Mouse (Mus musculus): ENCODE measurements around the gene Sv2c. TPM values are rescaled to one million over a fixed set of nuclear protein-coding genes. Genes with fewer than 3 reads are reported as not detected.
"Not testable (repeated sequence)": the region's sequence is repeated elsewhere in the genome, so short reads cannot be mapped to it uniquely, and the experiment has no call there.

Gene Sv2c
- polyA plus RNA-seq, 1 experiment from 2014 or later: 0.77 TPM

GRCm38 (mm10) chr13:96085581-96086302, 46.6 kb downstream of the Sv2c start:
- Histone ChIP-seq H3K27me3 (ENCODE audit: control insufficient read depth, insufficient read depth, low read depth, low read length) (no peaks in the 10 kb centered on the region), H3K9ac (ENCODE audit: low read length) (no peak overlapping the region), H3K9me3 (ENCODE audit: control insufficient read depth, low read length) (no peaks in the 10 kb centered on the region), H3K27ac (ENCODE audit: low read length) (no peak overlapping the region), H3K4me2 (ENCODE audit: low read depth, low read length) (no peak overlapping the region), H3K36me3 (ENCODE audit: control insufficient read depth, insufficient read depth, low read length) (no peaks in the 10 kb centered on the region), H3K4me1 (replicated peaks; ENCODE audit: control insufficient read depth, insufficient read depth, low read length) (no peaks in the 10 kb centered on the region), H3K4me3 (ENCODE audit: low read length) (no peak overlapping the region)
- 72% methylated on average over 7 of the region's 7 CpGs for WGBS
- ATAC-seq (ENCODE audit: low read depth): no peak

- 85% methylated on average over 1 of the region's 1 CpGs for WGBS
- not testable (repeated sequence) for H3K27ac ChIP-seq (ENCODE audit: low read length); H3K9ac ChIP-seq (ENCODE audit: low read length); H3K36me3 ChIP-seq (ENCODE audit: control insufficient read depth, insufficient read depth, low read length); H3K4me3 ChIP-seq (ENCODE audit: low read length); ATAC-seq (ENCODE audit: low read depth); H3K4me1 ChIP-seq (replicated peaks; ENCODE audit: control insufficient read depth, insufficient read depth, low read length); H3K27me3 ChIP-seq (ENCODE audit: control insufficient read depth, insufficient read depth, low read depth, low read length); H3K9me3 ChIP-seq (ENCODE audit: control insufficient read depth, low read length); H3K4me2 ChIP-seq (ENCODE audit: low read depth, low read length)
Observed at GRCm38 (mm10) chr13:96081754-96082153, 50.6 kb downstream of the Sv2c start, which contains the start of gene Gm17190. Gm17190 (plus strand) TSS chr13:96082054.

- H3K27ac ChIP-seq (ENCODE audit: low read length); H3K4me2 ChIP-seq (ENCODE audit: low read depth, low read length); ATAC-seq (ENCODE audit: low read depth); H3K4me3 ChIP-seq (ENCODE audit: low read length); H3K36me3 ChIP-seq (ENCODE audit: control insufficient read depth, insufficient read depth, low read length); H3K4me1 ChIP-seq (replicated peaks; ENCODE audit: control insufficient read depth, insufficient read depth, low read length); H3K27me3 ChIP-seq (ENCODE audit: control insufficient read depth, insufficient read depth, low read depth, low read length); H3K9ac ChIP-seq (ENCODE audit: low read length); H3K9me3 ChIP-seq (ENCODE audit: control insufficient read depth, low read length): not testable (repeated sequence)
- WGBS: 78% methylated on average over 3 of the region's 3 CpGs
Observed at GRCm38 (mm10) chr13:96081276-96081675, 51.1 kb downstream of the Sv2c start, which contains the start of gene Gm20075. Gm20075 (minus strand) TSS chr13:96081376.

GRCm38 (mm10) chr13:96073555-96073954, 58.8 kb downstream of the Sv2c start:
- Histone ChIP-seq H3K9me3 (ENCODE audit: control insufficient read depth, low read length) (no peaks in the 10 kb centered on the region), H3K4me2 (ENCODE audit: low read depth, low read length) (no peak overlapping the region; the same call in 1 of the 2 replicates), H3K27ac (ENCODE audit: low read length) (no peak overlapping the region), H3K9ac (ENCODE audit: low read length) (no peak overlapping the region), H3K36me3 (ENCODE audit: control insufficient read depth, insufficient read depth, low read length) (no peaks in the 10 kb centered on the region), H3K4me3 (ENCODE audit: low read length) (no peak overlapping the region), H3K27me3 (ENCODE audit: control insufficient read depth, insufficient read depth, low read depth, low read length) (no peaks in the 10 kb centered on the region), H3K4me1 (replicated peaks; ENCODE audit: control insufficient read depth, insufficient read depth, low read length) (peaks cover 4% of the 10 kb centered on the region; the same call in 1 of the 2 replicates)
- ATAC-seq (ENCODE audit: low read depth): no peak
- WGBS: 41% methylated on average over 8 of the region's 8 CpGs

- Histone ChIP-seq H3K27me3 (ENCODE audit: control insufficient read depth, insufficient read depth, low read depth, low read length) (no peaks in the 10 kb centered on the region), H3K27ac (ENCODE audit: low read length) (no peak overlapping the region), H3K9me3 (ENCODE audit: control insufficient read depth, low read length) (no peaks in the 10 kb centered on the region), H3K4me1 (replicated peaks; ENCODE audit: control insufficient read depth, insufficient read depth, low read length) (no peaks in the 10 kb centered on the region), H3K4me2 (ENCODE audit: low read depth, low read length) (no peak overlapping the region), H3K4me3 (ENCODE audit: low read length) (no peak overlapping the region), H3K36me3 (ENCODE audit: control insufficient read depth, insufficient read depth, low read length) (no peaks in the 10 kb centered on the region), H3K9ac (ENCODE audit: low read length) (no peak overlapping the region)
- WGBS: 81% methylated on average over 3 of the region's 3 CpGs
- no peak for ATAC-seq (ENCODE audit: low read depth)
Observed at GRCm38 (mm10) chr13:96052755-96053154, 79.6 kb downstream of the Sv2c start.

- WGBS: 44% methylated on average over 5 of the region's 5 CpGs
- H3K27me3 ChIP-seq (ENCODE audit: control insufficient read depth, insufficient read depth, low read depth, low read length): no peaks in the 10 kb centered on the region
- no peaks in the 10 kb centered on the region for H3K9me3 ChIP-seq (ENCODE audit: control insufficient read depth, low read length)
- H3K9ac ChIP-seq (ENCODE audit: low read length): no peak overlapping the region
- no peaks in the 10 kb centered on the region for H3K36me3 ChIP-seq (ENCODE audit: control insufficient read depth, insufficient read depth, low read length)
- H3K4me2 ChIP-seq (ENCODE audit: low read depth, low read length): no peak overlapping the region
- no peak overlapping the region for H3K4me3 ChIP-seq (ENCODE audit: low read length)
- H3K4me1 ChIP-seq (replicated peaks; ENCODE audit: control insufficient read depth, insufficient read depth, low read length): no peaks in the 10 kb centered on the region
- no peak overlapping the region for H3K27ac ChIP-seq (ENCODE audit: low read length)
- ATAC-seq (ENCODE audit: low read depth): no peak
Observed at GRCm38 (mm10) chr13:96045396-96045795, 87.0 kb downstream of the Sv2c start.

- ATAC-seq (ENCODE audit: low read depth): peak; percentile 91
Observed at GRCm38 (mm10) chr13:96040275-96041042, 91.9 kb downstream of the Sv2c start.

GRCm38 (mm10) chr13:96039536-96039935, 92.8 kb downstream of the Sv2c start:
- H3K27ac ChIP-seq (ENCODE audit: low read length): no peak overlapping the region
- H3K4me2 ChIP-seq (ENCODE audit: low read depth, low read length): no peak overlapping the region
- no peaks in the 10 kb centered on the region for H3K36me3 ChIP-seq (ENCODE audit: control insufficient read depth, insufficient read depth, low read length)
- WGBS: 52% methylated on average over 1 of the region's 1 CpGs
- no peak overlapping the region for H3K9ac ChIP-seq (ENCODE audit: low read length)
- no peak overlapping the region for H3K4me3 ChIP-seq (ENCODE audit: low read length)
- H3K4me1 ChIP-seq (replicated peaks; ENCODE audit: control insufficient read depth, insufficient read depth, low read length): no peaks in the 10 kb centered on the region
- no peak for ATAC-seq (ENCODE audit: low read depth)
- no peaks in the 10 kb centered on the region for H3K9me3 ChIP-seq (ENCODE audit: control insufficient read depth, low read length)
- no peaks in the 10 kb centered on the region for H3K27me3 ChIP-seq (ENCODE audit: control insufficient read depth, insufficient read depth, low read depth, low read length)

More at GRCm38 (mm10) chr13:96040275-96041042, 91.9 kb downstream of the Sv2c start:
- no peaks in the 10 kb centered on the region for H3K9me3 ChIP-seq (ENCODE audit: control insufficient read depth, low read length)
- no peak overlapping the region for H3K4me2 ChIP-seq (ENCODE audit: low read depth, low read length)
- 48% methylated on average over 11 of the region's 11 CpGs for WGBS
- no peaks in the 10 kb centered on the region for H3K36me3 ChIP-seq (ENCODE audit: control insufficient read depth, insufficient read depth, low read length)
- no peak overlapping the region for H3K4me3 ChIP-seq (ENCODE audit: low read length)
- H3K27ac ChIP-seq (ENCODE audit: low read length): peak overlapping the region; percentile 37
- no peaks in the 10 kb centered on the region for H3K4me1 ChIP-seq (replicated peaks; ENCODE audit: control insufficient read depth, insufficient read depth, low read length)
- H3K9ac ChIP-seq (ENCODE audit: low read length): no peak overlapping the region
- H3K27me3 ChIP-seq (ENCODE audit: control insufficient read depth, insufficient read depth, low read depth, low read length): no peaks in the 10 kb centered on the region

- no peak overlapping the region for H3K9ac ChIP-seq (ENCODE audit: low read length)
- no peak overlapping the region for H3K4me2 ChIP-seq (ENCODE audit: low read depth, low read length)
- no peaks in the 10 kb centered on the region for H3K9me3 ChIP-seq (ENCODE audit: control insufficient read depth, low read length)
- ATAC-seq (ENCODE audit: low read depth): no peak
- WGBS: 55% methylated on average over 19 of the region's 19 CpGs
- no peak overlapping the region for H3K27ac ChIP-seq (ENCODE audit: low read length)
- no peaks in the 10 kb centered on the region for H3K36me3 ChIP-seq (ENCODE audit: control insufficient read depth, insufficient read depth, low read length)
- no peaks in the 10 kb centered on the region for H3K4me1 ChIP-seq (replicated peaks; ENCODE audit: control insufficient read depth, insufficient read depth, low read length)
- no peak overlapping the region for H3K4me3 ChIP-seq (ENCODE audit: low read length)
- H3K27me3 ChIP-seq (ENCODE audit: control insufficient read depth, insufficient read depth, low read depth, low read length): no peaks in the 10 kb centered on the region
Observed at GRCm38 (mm10) chr13:96030368-96031223, 101.8 kb downstream of the Sv2c start.

Measured in lung, embryonic 16.5 days (tissue).